Mouse (Mus musculus) kidney, adult 9 months (tissue): ENCODE measurements around the gene Slc9b1.

Experiments used
- DNase-seq: peaks from one replicate; pipeline ENCODE4 v3.0.0; 2022

The Slc9b1 gene

DNA sequence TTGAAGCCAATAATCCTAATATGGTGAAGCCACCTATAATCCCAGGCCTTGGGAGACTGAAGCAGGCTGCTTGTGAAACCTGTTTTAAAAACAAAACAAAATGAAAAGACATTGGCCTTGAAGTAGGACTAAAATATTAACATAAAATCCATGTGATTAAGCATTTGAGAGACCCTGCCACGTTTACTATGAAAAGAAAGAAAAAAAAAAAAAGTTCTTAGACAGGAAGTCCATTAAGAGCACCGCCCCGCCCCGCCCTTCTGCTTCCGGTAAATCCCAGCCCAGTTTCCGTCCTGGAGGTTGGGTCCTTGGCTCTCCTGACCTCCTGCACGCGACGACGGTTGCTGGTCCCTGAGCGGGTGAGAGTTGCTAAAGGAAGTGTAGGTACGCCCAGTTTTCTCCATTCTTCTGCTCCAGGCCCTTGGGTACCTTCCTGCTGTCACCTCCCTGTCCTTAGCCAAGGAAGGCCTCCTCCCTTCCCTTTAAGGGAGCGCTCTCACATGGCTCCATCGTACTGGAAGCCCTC lies at the start of gene Slc9b1:
TSS of gene Slc9b1 (plus strand) at position 291 of the 526 bp plus-strand sequence.
- DNase-seq, result peak; percentile 12

DNA sequence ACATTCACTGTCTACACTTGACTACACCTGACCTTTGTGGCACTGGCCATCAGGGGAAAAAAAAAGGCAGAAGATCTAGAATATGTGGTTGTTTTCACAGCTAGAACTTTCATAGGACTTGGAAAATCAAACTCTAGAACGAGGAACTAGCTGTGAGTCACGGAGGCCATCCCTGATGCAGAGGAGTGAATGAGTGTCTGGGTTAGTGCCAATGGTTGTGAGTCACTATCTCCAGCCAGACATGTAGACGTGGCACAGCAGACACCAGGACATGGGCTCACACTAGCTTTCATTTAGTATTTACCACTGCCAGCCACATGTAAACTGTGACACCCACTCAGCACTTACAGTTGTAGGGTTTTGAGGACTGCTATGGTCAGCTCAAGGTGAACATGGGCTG lies 49.3 kb upstream of the Slc9b1 start:
- no peak for DNase-seq

DNA sequence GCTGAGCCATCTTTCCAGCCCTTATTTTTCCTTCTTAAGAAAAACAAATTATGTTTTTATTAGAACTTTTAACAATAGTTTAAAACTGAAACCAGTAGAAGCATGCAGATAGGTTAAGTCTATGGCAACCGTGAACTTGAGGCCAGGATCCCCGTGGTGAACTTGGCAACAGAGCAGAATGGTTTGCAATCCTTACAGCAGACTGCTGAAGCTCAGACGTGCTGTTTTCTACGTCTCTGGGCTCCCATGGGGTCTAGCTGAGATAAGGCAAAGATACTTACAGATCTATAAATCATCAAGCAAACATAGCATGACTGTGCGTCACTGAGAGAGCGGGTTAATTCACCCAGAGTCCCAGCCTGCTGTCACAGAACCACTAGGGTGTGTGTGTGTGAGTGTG lies 47.7 kb upstream of the Slc9b1 start:
- no peak for DNase-seq

DNA sequence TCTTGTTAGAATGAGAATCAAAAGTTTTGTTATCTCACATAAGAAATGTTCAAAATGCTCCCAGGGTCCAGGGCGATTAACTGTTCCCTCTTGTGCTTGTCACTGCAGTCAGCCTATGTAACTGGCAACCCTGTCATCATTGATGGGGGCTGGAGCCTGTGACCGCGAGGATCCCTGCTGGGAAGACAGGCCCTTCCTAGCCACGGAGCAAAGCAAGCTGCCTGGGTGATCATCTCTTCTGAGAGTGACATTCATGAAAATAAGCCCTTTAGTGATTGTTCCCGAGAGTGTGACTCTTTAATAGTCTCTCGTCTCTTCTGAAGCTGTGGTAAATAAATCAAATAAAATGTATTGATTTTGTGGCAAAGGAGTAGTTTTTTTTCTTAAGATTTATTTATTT lies 43.8 kb upstream of the Slc9b1 start:
- no peak for DNase-seq

DNA sequence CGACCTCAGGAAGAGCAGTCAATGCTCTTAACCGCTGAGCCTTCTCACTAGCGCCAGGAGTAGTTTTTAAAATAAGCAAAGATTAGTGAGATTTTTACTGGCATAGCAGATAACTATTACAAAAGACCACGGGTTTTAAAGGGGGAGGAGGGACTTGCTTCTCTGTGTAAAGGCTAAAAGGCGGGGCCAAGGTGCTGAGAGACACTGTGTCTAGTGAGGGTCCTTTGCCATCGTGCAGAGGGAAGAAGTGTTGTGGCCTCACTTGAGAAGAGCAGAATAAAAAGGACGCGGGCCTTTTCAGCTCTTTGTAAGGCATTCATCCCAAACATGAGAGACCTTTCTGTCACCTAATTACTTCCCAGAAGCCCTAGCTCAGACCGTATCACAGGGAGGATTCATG lies 43.3 kb upstream of the Slc9b1 start:
- no peak for DNase-seq

DNA sequence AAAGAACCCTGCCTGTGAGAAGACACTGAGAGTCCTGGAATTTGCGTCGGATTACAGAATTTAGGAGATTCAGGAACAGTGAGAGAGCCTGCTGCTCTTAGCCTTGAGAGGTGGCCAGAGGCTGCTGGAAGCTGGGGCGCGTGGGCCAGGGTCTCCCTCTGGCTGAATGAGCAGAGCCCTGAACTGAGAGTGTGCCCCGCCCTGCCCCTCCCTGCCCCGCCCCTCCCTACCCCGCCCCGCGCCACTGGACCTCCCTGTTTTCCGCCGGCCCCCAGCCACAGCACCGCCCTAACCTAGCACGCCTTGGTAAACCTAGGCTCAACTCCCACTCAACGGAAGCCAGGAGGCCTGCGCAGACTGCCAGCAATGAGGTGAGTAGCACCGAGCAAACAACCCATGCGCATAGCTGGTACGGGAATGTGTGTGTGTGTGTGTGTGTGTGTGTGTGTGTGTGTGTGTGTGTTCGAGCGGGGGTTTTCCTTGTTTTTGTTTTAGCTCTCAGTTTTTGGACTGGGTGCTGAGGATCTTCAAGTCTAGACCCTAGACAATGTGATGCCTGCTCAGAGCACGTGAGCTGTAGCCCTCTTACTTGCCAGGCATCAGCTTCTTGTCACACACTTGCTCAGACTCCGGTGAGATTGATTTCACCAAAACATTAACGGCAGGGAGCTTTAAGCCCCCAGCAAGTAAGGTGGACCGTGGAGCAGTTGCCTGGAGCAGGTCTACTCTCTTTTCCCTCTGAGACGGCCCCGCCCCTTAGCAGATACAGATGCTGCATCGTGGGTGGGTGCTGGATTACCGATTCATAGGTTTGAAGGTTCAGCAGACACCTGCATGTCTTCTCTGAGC lies 40.2 kb upstream of the Slc9b1 start, which contains the start of gene Slc9b2:
TSS of gene Slc9b2 (plus strand) at position 290 of the 849 bp plus-strand sequence.
- no peak for DNase-seq

DNA sequence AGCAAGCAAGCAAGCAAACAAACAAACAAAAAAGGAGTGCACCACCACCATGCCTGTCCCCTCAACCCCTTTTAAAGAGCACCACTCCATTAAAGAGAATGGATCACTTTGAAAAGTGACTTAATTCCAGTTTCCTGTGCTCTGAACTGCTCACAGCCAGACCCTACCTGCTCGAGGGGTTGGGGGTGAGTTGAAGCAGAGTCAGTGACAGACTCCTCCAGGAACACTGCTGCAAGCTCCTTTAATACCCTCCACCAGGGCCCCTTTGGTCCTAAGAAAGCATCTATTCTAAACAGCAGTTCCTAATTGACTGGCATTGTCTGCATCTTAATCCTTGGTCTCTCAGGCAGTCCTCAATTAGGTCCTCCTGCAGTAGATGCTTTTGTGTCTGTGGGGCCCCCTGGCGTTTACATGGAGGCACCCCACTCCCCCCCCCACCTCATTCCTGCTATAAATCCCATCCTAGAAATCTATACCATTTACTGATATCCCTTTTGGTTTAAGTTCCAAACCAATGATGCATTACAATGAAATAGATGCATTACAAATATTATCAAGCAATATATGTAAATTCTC lies 34.8 kb upstream of the Slc9b1 start:
- no peak for DNase-seq

DNA sequence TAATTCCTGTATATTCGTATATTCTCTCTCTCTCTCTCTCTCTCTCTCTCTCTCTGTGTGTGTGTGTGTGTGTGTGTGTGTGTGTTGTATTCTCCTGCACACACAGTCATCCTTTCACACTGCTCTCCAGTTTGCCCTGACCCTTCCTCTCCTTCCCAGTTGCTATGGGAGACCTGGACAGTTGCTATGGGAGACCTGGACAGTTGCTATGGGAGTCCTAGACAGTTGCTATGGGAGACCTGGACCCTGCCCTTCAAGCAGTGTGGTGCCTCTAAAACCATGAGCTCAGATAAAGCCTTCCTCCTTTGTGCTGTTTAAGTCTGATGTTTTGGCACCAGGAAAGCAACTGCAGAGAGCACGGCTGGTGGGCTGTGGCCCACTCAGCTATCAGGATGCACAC lies 34.1 kb upstream of the Slc9b1 start:
- no peak for DNase-seq

DNA sequence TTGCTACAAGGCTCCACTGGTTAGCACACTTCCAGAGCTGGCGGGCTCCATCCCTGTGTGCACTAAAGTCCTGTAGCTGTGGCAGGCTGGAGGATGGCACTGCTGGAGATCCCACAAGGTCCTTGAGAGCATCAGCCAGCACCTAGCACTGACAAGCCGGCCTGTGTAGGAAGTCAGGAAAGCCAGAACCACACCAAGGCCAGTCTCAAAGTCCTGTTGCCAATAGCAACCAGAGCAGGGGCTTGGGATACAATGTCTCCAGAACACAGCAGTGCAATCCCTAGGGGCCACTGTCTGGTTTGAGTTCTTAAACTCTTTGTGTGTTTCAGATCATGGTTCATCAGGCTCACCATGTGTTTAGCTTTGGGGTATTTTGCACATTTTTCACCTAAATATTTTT lies 33.0 kb upstream of the Slc9b1 start:
- DNase-seq, result no peak

DNA sequence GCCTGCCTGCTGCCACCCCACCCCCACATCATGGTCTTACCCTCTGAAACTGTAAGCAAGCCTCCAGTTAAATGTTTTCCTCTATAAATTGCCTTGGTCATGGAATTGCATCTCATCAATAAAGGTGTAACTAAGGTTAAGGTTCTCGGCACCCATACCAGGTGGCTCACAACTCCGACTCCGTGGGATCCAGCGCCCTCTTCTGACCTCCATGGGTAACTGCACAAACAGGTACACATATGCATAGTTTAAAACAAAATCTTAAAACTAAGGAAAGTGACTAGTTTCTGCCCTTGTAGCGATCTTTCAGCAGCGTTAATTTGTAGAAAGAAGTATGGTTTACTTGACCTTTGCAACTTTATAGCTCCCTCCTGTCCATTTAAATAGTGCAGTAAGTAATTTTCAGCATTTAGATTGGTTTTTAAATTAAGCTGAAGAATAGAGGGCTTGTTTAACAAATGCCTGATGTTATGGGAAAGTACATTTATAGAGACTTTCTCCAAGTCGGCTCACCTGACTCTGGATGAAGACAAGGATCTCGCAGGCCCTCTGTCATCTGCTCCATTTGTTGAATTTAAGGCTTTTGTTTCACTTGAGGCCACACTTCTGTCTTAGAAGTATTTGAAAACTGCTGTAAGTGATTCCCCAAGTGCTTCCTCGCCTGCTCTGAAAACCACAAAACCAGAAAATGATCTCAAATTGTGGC lies 32.0 kb upstream of the Slc9b1 start:
- no peak for DNase-seq

DNA sequence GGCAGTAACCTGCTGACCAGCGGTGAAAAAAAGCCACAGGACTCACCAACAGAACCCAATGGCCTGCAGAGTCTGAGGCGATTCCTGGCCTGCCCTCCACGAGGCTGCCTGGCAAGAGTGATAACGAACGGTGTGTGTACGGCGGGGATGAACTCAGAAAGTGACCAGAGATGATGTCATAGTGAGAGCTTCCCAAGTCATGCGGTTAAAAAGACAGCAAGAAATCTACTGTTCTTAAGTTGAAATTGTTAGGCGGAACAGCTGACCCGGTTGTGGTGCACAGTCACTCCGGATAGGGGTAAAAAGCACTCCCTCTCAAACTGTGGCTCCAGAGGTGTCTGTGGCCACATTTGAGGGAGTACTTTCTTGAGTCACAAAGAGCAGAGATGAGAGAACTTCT lies 29.5 kb upstream of the Slc9b1 start:
- DNase-seq, result no peak

DNA sequence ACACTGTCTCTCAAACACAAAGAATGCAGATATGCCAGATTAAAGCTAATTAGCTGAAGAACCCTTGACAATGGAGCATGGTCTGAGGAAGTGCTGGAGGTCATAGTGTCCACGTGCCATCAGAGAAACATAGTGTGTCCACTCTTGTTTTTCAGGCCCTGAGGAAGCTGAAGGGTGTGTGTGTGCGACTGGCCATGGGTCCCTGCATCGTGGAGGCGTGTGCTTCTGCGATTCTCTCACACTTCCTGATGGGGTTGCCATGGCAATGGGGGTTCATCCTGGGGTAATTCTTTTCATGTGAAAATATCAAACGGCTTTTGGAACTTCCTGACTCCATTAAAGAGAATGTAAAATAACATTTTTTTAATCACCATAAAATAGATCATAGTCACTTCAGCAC lies 23.5 kb upstream of the Slc9b1 start:
- DNase-seq, result no peak

DNA sequence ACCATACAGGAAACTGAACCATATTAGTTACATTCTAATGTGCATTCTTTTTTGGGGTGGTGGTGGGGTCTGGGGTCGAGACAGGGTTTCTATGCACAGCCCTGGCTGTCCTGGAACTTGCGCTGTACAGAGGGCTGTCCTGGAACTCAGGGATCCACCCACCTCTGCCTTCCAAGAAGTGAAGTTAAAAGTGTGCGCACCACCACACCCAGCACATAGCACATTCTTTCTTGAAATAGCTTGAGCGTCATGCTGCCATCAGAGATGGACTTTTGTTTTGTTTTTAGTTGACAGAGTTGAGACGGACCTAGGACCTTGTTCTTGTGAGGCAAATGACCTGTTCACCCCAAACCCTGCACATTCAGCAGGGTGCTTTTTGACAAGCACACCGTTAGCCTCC lies 20.7 kb upstream of the Slc9b1 start:
- no peak for DNase-seq

DNA sequence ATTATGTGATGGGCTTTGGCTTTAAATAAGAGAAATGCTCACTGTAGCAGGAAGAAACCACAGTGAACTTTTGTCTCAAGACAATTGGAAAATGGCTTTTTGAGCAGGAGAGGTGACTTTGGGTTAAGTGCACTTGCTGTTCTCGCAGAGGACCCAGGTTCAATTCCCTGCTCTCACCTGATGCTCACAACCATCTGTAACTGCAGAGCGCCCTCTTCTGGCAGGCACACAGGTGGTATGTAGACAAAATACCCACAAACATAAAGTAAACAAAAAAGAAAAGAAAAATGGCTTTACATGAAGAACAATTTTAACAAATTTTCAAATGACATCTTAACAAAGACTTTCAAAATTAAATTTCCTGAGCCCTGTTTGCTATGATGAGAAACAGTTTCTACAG lies 20.2 kb upstream of the Slc9b1 start:
- no peak for DNase-seq

DNA sequence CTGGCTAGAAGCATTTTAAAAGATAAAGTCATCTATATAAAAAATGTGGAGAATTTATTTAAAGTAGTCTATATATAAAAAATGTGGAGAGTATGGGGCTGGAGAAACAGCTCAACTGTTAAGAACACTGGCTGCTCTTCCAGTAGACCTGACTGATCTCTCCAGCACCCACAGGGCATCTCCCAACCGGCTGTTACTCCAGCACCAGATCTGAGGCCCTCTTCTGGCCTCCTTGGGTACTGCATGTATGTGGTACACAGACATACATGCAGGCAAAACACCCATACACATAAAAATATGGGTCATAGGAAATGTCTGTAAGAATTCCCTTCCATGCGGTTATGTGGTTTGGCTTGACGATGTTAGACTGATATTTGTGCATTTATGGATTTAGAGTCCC lies 19.3 kb upstream of the Slc9b1 start:
- DNase-seq, result peak; percentile 79

DNA sequence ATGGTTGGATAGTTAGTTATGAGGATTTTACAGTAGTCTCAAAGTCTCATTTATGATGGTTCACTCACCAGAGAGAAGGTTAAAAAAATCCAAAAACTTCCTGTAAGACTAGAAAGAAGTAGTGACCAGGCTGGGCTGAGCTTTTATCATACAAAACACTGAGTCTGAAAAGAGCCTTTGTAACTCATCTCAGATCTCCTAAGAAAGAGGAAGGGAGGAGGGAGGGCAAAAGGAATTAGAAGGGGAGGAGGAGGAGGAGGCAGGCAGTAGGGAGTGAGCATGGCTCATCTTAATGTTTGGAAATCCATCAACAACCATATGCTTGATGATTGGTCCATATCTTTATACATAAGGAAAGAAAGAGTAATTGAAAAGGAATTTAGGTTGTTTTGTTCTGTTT lies 15.1 kb upstream of the Slc9b1 start:
- no peak for DNase-seq

DNA sequence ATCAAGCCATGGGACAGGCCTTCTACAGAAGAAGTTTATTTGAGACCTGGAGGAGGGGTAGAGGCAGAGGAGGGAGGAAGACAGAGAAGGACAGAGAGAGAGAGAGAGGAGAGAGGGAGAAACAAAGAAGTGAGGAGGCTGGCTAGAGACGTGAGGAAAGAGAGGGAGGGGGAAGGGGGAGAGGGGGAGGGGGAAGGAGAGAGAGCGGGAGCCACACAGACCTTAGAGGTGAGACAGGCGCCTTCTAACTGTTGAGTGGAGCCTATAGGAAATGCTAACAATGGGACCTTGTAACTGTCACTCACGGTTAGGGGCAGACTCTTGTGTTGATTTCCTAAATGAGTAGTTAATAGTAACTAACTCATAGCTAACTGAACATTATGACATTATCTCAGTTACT lies 14.1 kb upstream of the Slc9b1 start:
- DNase-seq, result no peak

DNA sequence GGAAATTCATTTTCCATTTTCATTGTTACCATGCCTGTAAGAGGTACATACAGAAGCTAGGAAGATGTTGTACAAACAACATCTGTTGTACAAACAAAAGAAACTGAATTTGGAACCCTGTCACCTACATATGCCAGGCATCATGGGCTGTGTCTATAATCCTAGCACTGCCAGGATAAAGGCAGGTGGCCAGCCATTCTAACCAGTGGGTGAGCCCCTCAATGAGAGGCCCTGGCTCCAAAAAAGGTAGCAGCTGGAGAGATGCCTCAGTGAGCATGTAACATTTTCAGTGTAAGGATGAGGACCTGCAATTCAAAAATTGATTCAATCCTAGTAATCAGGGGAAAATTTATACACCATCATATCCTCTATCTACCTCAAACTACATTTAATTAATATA lies 1.2 kb downstream of the Slc9b1 start:
- no peak for DNase-seq

DNA sequence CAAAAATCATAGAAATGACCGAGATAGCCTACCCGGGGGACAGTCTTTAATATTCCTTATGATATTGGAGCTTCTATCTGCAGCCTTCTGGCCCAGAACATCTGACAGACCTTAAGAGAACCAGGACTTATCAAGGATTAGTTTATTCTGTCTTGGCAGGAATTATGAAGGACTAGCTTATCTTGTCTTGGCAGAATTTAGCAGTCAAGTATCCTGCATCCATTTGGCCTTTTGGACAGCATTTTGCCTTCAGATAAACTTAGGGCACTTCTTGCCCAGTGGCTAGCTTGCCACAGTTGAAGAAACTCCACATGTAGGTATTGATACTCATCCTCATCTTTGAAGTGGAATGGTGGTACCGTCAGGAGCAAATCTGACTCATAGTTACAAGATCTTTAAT lies 4.0 kb downstream of the Slc9b1 start:
- no peak for DNase-seq

DNA sequence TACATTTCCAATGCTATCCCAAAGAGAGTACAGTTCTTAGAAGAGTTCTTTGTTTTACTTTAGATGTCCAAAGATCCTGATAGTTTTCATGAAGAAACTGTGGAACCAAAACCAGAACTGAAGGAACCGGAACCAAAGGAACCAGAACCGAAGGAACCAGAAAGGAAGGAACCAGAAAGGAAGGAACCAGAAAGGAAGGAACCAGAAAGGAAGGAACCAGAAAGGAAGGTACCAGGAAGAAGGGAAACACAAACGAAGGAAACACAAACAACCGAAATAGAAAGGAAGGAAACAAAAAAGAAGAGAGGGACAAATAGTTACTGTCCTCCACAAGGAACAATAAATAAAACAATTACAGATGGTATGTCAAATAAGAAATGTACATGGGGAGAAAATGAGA lies 9.6 kb downstream of the Slc9b1 start:
- DNase-seq, result no peak

DNA sequence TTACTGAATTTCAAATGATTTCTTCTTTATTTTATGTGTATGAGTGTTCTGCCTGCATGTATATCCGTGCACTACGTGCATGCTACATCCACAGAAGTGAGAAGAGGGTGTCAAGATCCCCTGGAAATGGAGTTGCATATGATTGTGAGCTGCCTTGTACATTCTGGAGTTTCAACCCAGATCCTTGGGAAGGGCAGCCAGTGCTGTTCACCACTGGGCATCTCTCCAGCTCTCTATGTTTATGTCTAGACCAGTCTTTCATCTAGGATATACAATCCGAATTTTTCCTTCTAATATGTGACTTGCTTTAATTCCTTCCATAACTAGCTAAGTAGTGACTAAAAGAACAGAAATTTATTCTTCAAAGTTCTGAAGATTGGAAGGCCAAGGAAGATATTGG lies 28.0 kb downstream of the Slc9b1 start:
- no peak for DNase-seq

DNA sequence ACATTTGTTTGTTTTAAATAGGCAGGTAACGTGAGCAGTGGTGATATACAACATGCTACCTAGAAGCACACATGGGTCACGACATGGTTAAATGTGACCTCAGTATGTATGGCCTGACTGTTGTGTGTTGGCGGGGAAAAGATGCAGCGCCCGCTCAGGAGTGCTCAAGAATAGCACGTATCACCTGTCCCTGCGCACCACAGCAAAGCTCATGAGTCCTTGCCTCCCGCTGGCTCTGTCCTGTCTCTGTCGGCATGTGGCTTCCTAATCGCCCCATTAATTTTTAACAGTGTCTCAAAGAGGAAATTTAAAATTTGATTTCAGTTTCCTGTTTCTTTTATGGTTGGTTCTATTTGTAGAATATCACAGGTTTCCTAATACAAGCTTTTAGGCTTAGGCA lies 29.6 kb downstream of the Slc9b1 start:
- DNase-seq, result no peak

DNA sequence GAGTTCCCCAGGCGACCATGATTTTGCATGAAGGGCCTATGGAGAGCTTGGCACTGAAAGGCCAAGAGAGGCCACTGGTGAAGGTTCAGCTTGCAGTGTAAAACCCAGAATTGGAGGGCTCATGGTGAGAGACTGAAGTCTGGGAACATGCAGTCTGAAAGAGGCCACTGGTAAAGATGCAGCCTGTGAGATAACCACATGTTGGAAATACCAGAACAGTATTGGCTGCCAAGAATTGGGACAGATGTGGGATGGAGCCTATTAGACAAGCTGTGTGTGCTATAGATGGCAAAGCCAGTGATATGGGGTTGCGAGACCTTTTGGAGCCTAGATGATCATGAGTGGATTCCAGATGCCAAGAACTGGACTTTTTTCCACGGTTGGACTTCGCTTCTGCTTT lies 32.0 kb downstream of the Slc9b1 start:
- no peak for DNase-seq

DNA sequence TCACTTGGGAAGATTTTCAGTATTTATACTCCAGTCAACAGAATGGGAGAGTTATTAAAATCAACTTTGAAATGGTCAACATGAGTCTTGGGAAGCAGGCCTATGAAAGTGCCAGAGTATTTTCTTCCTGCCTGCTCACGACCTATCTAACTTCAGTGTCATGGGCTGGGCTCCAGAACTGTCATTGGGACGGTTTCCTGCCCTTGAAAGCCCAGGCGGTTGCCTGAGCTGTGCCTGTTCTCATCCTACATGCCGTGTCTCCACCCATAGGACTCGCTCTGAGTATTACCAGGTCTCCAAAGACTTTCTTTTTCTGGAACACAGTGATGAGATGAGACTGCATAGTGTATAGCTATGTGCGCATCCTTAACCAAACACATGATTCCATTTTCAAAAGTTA lies 45.4 kb downstream of the Slc9b1 start:
- peak; percentile 22 for DNase-seq
